Mouse (Mus musculus): ENCODE measurements around the gene Mrln. TPM values are rescaled to one million over a fixed set of nuclear protein-coding genes. Genes with fewer than 3 reads are reported as not detected.

The Mrln gene
- total and polyA plus RNA-seq, 3 experiments, result 3.0 to 4.1 (median 3.4) TPM

GRCm38 (mm10) chr10:70186136-70186535 lies 18.3 kb upstream of the Mrln start:
- H3K79me2 ChIP-seq (replicated peaks; ENCODE audit: control insufficient read depth, insufficient read depth, low read length), result no peaks in the 10 kb centered on the region
- 67% methylated on average over 9 of the region's 9 CpGs for WGBS
- no peak overlapping the region for H3K4me3 ChIP-seq
- H3K9ac ChIP-seq (ENCODE audit: low read depth, low read length), result no peak overlapping the region
- peaks cover 18% of the 10 kb centered on the region for H3K4me1 ChIP-seq (ENCODE audit: control insufficient read depth, insufficient read depth, low read length)
- DNase-seq, result peak in 1 of 2 experiments; percentile 56
- TF ChIP-seq CTCF (IDR thresholded peaks at IDR 0.05), result peak; percentile 83
- no peak for TF ChIP-seq EP300 (IDR thresholded peaks at IDR 0.05; ENCODE audit: insufficient read depth, low read depth, low read length)
- TF ChIP-seq POLR2A (IDR thresholded peaks at IDR 0.05; ENCODE audit: insufficient read depth, low read depth, low read length), result no peak
- intact Hi-C loops (cut with DNase I), result loop anchor here (5.0 kb wide), 2 partner anchors 89 to 299 kb away; partner anchors contain the start of gene Ccdc6
- H3K27ac ChIP-seq, result no peak overlapping the region
- H3K27me3 ChIP-seq (ENCODE audit: control insufficient read depth, insufficient read depth, low read length), result no peaks in the 10 kb centered on the region
- H3K36me3 ChIP-seq (ENCODE audit: control insufficient read depth, insufficient read depth, low read length), result no peaks in the 10 kb centered on the region

DNA sequence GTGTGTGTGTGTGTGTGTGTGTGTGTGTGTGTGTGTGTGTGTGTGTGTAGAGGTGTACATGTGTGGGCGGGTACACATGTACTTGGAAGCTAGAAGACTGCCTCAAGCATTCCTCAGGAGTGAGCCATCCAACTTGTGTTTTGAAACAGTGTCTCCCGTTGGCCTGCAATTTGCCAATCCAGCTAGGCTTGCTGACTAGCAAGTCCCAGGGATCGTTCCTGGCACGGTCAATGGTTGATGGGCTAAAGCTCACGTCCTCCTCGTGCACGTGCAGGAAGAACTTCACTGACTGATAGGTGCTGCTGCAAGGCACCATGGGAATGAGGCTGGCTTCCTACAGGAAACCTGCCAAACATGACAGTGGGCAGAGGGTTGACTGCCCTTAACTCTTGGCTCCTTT lies 17.9 kb upstream of the Mrln start:
- WGBS, result 47% methylated on average over 7 of the region's 7 CpGs
- no peak overlapping the region for H3K27ac ChIP-seq
- no peaks in the 10 kb centered on the region for H3K27me3 ChIP-seq (ENCODE audit: control insufficient read depth, insufficient read depth, low read length)
- H3K4me1 ChIP-seq (ENCODE audit: control insufficient read depth, insufficient read depth, low read length), result peaks cover 16% of the 10 kb centered on the region
- no peaks in the 10 kb centered on the region for H3K79me2 ChIP-seq (replicated peaks; ENCODE audit: control insufficient read depth, insufficient read depth, low read length)
- no peak overlapping the region for H3K9ac ChIP-seq (ENCODE audit: low read depth, low read length)
- TF ChIP-seq CTCF (IDR thresholded peaks at IDR 0.05), result no peak
- TF ChIP-seq POLR2A (IDR thresholded peaks at IDR 0.05; ENCODE audit: insufficient read depth, low read depth, low read length), result no peak
- TF ChIP-seq EP300 (IDR thresholded peaks at IDR 0.05; ENCODE audit: insufficient read depth, low read depth, low read length), result no peak
- H3K4me3 ChIP-seq, result no peak overlapping the region
- no peaks in the 10 kb centered on the region for H3K36me3 ChIP-seq (ENCODE audit: control insufficient read depth, insufficient read depth, low read length)
- intact Hi-C loops (cut with DNase I), result loop anchor here (5.0 kb wide), 2 partner anchors 89 to 299 kb away; partner anchors contain the start of gene Ccdc6
- no peak for DNase-seq

DNA sequence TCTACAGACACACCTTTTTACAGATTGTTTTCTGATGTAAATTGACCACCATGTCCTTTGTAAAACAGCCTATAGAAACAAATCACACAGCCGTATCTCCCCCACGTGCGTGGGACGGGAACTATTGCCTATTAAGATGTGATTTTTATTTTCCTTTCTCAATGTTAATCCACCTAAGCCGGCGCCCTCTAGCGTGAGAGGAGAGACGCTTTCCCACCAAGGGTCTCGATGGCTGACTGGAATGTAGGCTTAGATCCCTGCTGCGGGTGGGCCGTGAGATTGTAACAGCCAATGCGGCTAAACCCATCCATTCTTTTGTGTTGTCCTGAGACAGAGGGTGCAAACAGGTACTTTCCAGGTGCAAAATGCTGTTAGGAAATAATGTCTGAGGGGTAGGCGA lies 14.6 kb upstream of the Mrln start:
- WGBS, result 86% methylated on average over 13 of the region's 13 CpGs
- H3K27ac ChIP-seq, result no peak overlapping the region
- TF ChIP-seq CTCF (IDR thresholded peaks at IDR 0.05) (peak; percentile 43), POLR2A (IDR thresholded peaks at IDR 0.05; ENCODE audit: insufficient read depth, low read depth, low read length) (no peak)
- H3K36me3 ChIP-seq (ENCODE audit: control insufficient read depth, insufficient read depth, low read length), result no peaks in the 10 kb centered on the region
- H3K4me1 ChIP-seq (ENCODE audit: control insufficient read depth, insufficient read depth, low read length), result peaks cover 2% of the 10 kb centered on the region
- no peak overlapping the region for H3K9ac ChIP-seq (ENCODE audit: low read depth, low read length)
- DNase-seq, result no peak
- no peaks in the 10 kb centered on the region for H3K27me3 ChIP-seq (ENCODE audit: control insufficient read depth, insufficient read depth, low read length)
- intact Hi-C loops (cut with DNase I), result loop anchor here (5.0 kb wide), 2 partner anchors 93 to 303 kb away; partner anchors contain the start of gene Ccdc6
- no peaks in the 10 kb centered on the region for H3K79me2 ChIP-seq (replicated peaks; ENCODE audit: control insufficient read depth, insufficient read depth, low read length)
- H3K4me3 ChIP-seq, result no peak overlapping the region

GRCm38 (mm10) chr10:70194283-70194682 lies 10.2 kb upstream of the Mrln start:
- DNase-seq, result no peak
- Histone ChIP-seq H3K79me2 (replicated peaks; ENCODE audit: control insufficient read depth, insufficient read depth, low read length) (no peaks in the 10 kb centered on the region), H3K9ac (ENCODE audit: low read depth, low read length) (no peak overlapping the region), H3K27ac (no peak overlapping the region), H3K4me1 (ENCODE audit: control insufficient read depth, insufficient read depth, low read length) (peaks cover 3% of the 10 kb centered on the region; the same call in 1 of the 2 replicates), H3K36me3 (ENCODE audit: control insufficient read depth, insufficient read depth, low read length) (no peaks in the 10 kb centered on the region), H3K4me3 (no peak overlapping the region), H3K27me3 (ENCODE audit: control insufficient read depth, insufficient read depth, low read length) (no peaks in the 10 kb centered on the region)
- intact Hi-C loops (cut with DNase I), result no loop called here
- WGBS, result 77% methylated on average over 9 of the region's 9 CpGs
- TF ChIP-seq CTCF (IDR thresholded peaks at IDR 0.05) (no peak), EP300 (IDR thresholded peaks at IDR 0.05; ENCODE audit: insufficient read depth, low read depth, low read length) (no peak), POLR2A (IDR thresholded peaks at IDR 0.05; ENCODE audit: insufficient read depth, low read depth, low read length) (no peak)

- Histone ChIP-seq H3K79me2 (replicated peaks; ENCODE audit: control insufficient read depth, insufficient read depth, low read length) (no peaks in the 10 kb centered on the region), H3K4me3 (no peak overlapping the region), H3K4me1 (ENCODE audit: control insufficient read depth, insufficient read depth, low read length) (peaks cover 3% of the 10 kb centered on the region; the same call in 1 of the 2 replicates), H3K27me3 (ENCODE audit: control insufficient read depth, insufficient read depth, low read length) (no peaks in the 10 kb centered on the region), H3K9ac (ENCODE audit: low read depth, low read length) (no peak overlapping the region), H3K36me3 (ENCODE audit: control insufficient read depth, insufficient read depth, low read length) (no peaks in the 10 kb centered on the region), H3K27ac (no peak overlapping the region)
- intact Hi-C loops (cut with DNase I), result no loop called here
- TF ChIP-seq POLR2A (IDR thresholded peaks at IDR 0.05; ENCODE audit: insufficient read depth, low read depth, low read length) (0 out of 2 replicates have a peak, but pooled peaks have one; percentile 13), CTCF (IDR thresholded peaks at IDR 0.05) (no peak), EP300 (IDR thresholded peaks at IDR 0.05; ENCODE audit: insufficient read depth, low read depth, low read length) (no peak)
- DNase-seq, result no peak
- WGBS, result 70% methylated on average over 7 of the region's 7 CpGs
These were observed 9.2 kb upstream of the Mrln start for GRCm38 (mm10) chr10:70195279-70195678.

DNA sequence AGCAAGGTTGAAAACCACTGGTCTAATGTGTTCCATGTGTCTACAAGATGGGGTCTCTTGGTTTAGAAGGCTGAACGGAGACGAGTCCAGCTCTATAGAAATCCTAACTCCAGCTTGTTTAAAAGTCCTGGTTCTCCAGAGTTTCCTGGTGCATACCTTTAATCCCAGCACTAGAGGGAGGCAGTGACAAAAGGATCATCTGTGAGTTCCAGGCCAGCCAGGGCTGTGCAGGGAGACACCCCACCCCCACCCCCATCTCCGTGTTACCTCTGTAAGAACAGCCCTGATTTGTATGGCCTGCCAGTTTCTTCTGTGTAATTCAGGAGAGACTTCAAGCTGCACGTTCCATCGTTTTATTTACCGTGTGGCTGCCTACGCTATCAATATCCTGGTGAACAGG lies 8.7 kb upstream of the Mrln start:
- H3K9ac ChIP-seq (ENCODE audit: low read depth, low read length), result no peak overlapping the region
- intact Hi-C loops (cut with DNase I), result loop anchor here (1.0 kb wide), 1 partner anchor 100 kb away; no protein-coding TSS in a partner anchor
- no peaks in the 10 kb centered on the region for H3K27me3 ChIP-seq (ENCODE audit: control insufficient read depth, insufficient read depth, low read length)
- DNase-seq, result no peak
- H3K79me2 ChIP-seq (replicated peaks; ENCODE audit: control insufficient read depth, insufficient read depth, low read length), result no peaks in the 10 kb centered on the region
- no peaks in the 10 kb centered on the region for H3K36me3 ChIP-seq (ENCODE audit: control insufficient read depth, insufficient read depth, low read length)
- H3K27ac ChIP-seq, result no peak overlapping the region
- TF ChIP-seq EP300 (IDR thresholded peaks at IDR 0.05; ENCODE audit: insufficient read depth, low read depth, low read length) (no peak), CTCF (IDR thresholded peaks at IDR 0.05) (peak; percentile 67)
- peaks cover 3% of the 10 kb centered on the region; the same call in 1 of the 2 replicates for H3K4me1 ChIP-seq (ENCODE audit: control insufficient read depth, insufficient read depth, low read length)
- H3K4me3 ChIP-seq, result no peak overlapping the region
- WGBS, result 63% methylated on average over 7 of the region's 7 CpGs
